Mouse (Mus musculus) intestine, embryonic 16.5 days (tissue): ENCODE data around the gene Mypop. TPM values are rescaled to one million over a fixed set of nuclear protein-coding genes. Genes with fewer than 3 reads are reported as not detected.

Experiments
- ATAC-seq: fragments of 200-750 bp; cut with Nextera tagmentation; 2 replicates; pipeline ENCODE4 v1.8.0; 2017; ENCODE audit warnings: moderate TSS enrichment, moderate library complexity
- H3K27ac ChIP-seq: fragments of 300-500 bp; sonication (generic); 2 replicates; pipeline ENCODE4 v1.5.1; 2014; ENCODE audit warnings: mild to moderate bottlenecking, low read length
- H3K27me3 ChIP-seq: fragments of 300-500 bp; sonication (generic); replicated peaks from 2 replicates; pipeline ENCODE4 v1.6.1; 2014; ENCODE audit warnings: low read length, control low read depth, mixed read lengths; ENCODE audit not compliant: control insufficient read depth, insufficient read depth
- H3K36me3 ChIP-seq: fragments of 300-500 bp; sonication (generic); 2 replicates; pipeline ENCODE4 v1.6.1; 2014; ENCODE audit warnings: low read length, control low read depth; ENCODE audit not compliant: control insufficient read depth, insufficient read depth
- H3K4me1 ChIP-seq: fragments of 300-500 bp; sonication (generic); 2 replicates; pipeline ENCODE4 v1.6.1; 2014; ENCODE audit warnings: low read length, control low read depth, mixed read lengths; ENCODE audit not compliant: control insufficient read depth, insufficient read depth
- H3K4me2 ChIP-seq: fragments of 300-500 bp; sonication (generic); 2 replicates; pipeline ENCODE4 v1.6.1; 2014; ENCODE audit warnings: low read depth, low read length, control low read depth
- H3K4me3 ChIP-seq: fragments of 300-500 bp; sonication (generic); 2 replicates; pipeline ENCODE4 v1.5.1; 2014; ENCODE audit warnings: mild to moderate bottlenecking, low read length
- H3K9ac ChIP-seq: fragments of 300-500 bp; sonication (generic); 2 replicates; pipeline ENCODE4 v1.6.1; 2014; ENCODE audit warnings: low read depth, low read length
- H3K9me3 ChIP-seq: fragments of 300-500 bp; sonication (generic); 2 replicates; pipeline ENCODE4 v1.6.1; 2016; ENCODE audit warnings: low read length, control low read depth; ENCODE audit not compliant: control insufficient read depth
- WGBS: fragments of 180-500 bp; shearing (Covaris S2); extraction: QIAGEN DNeasy Blood & Tissue Kit; methylation state at CpG from one replicate; pipeline ENCODE4 v1.1.7; 2014; 5-methylcytosine and 5-hydroxymethylcytosine counted together
- polyA plus RNA-seq: library from polyadenylated mRNA; unstranded; fragments of >200 nt; fragmentation: Nextera tagmentation; extraction: Ambion mirVana; gene quantifications from 2 replicates; pipeline ENCODE4 v1.2.1, GENCODE M21; 2015

The Mypop gene
- polyA plus RNA-seq, 1 experiment from 2014 or later = 1.7 TPM

DNA sequence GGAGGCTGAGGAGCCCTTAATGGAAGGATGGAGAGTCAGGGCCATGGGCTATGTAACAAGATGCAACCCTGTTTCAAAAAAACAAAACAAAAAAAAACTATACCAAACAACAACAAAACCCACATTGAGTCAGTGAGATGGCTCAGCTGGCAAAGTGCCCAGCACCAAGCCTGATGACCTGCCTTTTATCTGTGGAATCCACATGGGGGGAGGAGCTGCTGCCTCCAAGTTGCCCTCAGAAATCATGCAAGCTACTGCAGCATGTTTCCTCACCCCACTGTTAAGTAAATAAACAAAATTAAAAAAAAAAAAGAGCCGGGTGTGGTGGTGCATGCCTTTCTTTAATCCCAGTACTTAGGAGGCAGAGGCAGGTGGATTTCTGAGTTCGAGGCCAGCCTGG, 4.5 kb upstream of the Mypop start:
- Histone ChIP-seq H3K27me3 (peaks cover 3% of the 10 kb centered on the region), H3K9ac (no peak overlapping the region), H3K27ac (no peak overlapping the region), H3K4me1 (peaks cover 6% of the 10 kb centered on the region), H3K4me2 (no peak overlapping the region), H3K36me3 (no peaks in the 10 kb centered on the region), H3K4me3 (no peak overlapping the region), H3K9me3 (no peaks in the 10 kb centered on the region)
- no peak for ATAC-seq
- 78% methylated on average over 2 of the region's 2 CpGs for WGBS

GRCm38 (mm10) chr7:18987100-18987499, 3.9 kb upstream of the Mypop start, which contains the start of gene Nanos2:
Gene Nanos2 (plus strand): TSS chr7:18987400.
- Histone ChIP-seq H3K27me3 (peaks cover 9% of the 10 kb centered on the region), H3K27ac (no peak within 1 kb of the TSS), H3K9me3 (no peaks in the 10 kb centered on the region), H3K4me2 (no peak within 1 kb of the TSS), H3K36me3 (no peaks in the 10 kb centered on the region), H3K9ac (no peak within 1 kb of the TSS), H3K4me1 (peaks cover 12% of the 10 kb centered on the region), H3K4me3 (no peak within 1 kb of the TSS)
- ATAC-seq = no peak
- 49% methylated on average over 2 of the region's 2 CpGs for WGBS

- no peaks in the 10 kb centered on the region for H3K36me3 ChIP-seq
- 73% methylated on average over 13 of the region's 13 CpGs for WGBS
- no peak for ATAC-seq
- H3K4me1 ChIP-seq = peaks cover 13% of the 10 kb centered on the region
- no peaks in the 10 kb centered on the region for H3K9me3 ChIP-seq
- H3K9ac ChIP-seq = no peak overlapping the region
- H3K27ac ChIP-seq = no peak overlapping the region
- no peak overlapping the region for H3K4me2 ChIP-seq
- H3K4me3 ChIP-seq = no peak overlapping the region
- H3K27me3 ChIP-seq = peaks cover 13% of the 10 kb centered on the region
Measured at GRCm38 (mm10) chr7:18987747-18988146, 3.3 kb upstream of the Mypop start.

DNA sequence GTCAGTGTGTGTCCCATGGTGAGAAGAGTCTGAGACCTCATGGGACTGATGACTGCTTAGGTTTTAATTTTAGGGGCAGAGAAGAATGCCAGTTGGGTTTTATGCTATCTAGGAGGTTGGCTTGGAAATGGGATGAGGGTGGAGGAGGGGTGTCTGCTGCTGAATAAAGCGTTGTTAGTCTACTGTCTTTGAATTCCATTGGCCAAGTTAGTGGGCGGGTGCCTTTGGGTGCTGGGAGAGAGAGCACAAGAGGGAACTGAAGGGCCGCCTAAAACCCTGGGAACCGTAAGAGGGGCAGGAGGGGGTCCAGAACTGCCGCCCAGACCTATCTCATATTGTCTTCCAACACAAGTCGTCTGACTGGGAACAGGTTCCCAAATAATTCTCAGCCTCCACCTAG, 2.3 kb upstream of the Mypop start:
- Histone ChIP-seq H3K9me3 (no peaks in the 10 kb centered on the region), H3K36me3 (no peaks in the 10 kb centered on the region), H3K27me3 (peaks cover 19% of the 10 kb centered on the region), H3K9ac (no peak overlapping the region), H3K4me3 (no peak overlapping the region), H3K27ac (no peak overlapping the region), H3K4me1 (peaks cover 13% of the 10 kb centered on the region), H3K4me2 (no peak overlapping the region)
- no peak for ATAC-seq
- 64% methylated on average over 6 of the region's 6 CpGs for WGBS

DNA sequence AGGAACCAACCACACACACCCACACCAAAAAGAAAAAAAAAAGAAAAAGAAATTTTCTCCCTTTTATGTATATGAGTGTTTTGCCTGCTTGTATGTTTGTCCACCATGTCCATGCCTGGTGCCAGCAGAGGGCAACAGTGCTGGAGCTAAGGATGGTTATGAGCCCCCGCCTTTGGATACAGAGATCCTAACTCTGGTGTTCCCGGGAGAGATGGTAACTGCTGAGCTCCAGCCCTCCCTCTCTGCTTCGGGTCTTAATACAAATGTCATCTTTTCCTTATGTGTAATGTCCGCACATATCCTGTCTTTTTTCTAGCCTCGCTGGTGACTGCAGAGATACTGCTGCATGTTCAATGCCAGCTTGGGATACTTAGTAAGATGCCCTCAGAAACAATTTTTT, 1.1 kb upstream of the Mypop start:
- ATAC-seq = no peak
- H3K9me3 ChIP-seq = no peaks in the 10 kb centered on the region
- 0 out of 2 replicates have a peak overlapping the region, but pooled peaks have one; percentile 57 for H3K27ac ChIP-seq
- peaks cover 13% of the 10 kb centered on the region for H3K4me1 ChIP-seq
- peaks cover 19% of the 10 kb centered on the region for H3K27me3 ChIP-seq
- no peak overlapping the region for H3K9ac ChIP-seq
- WGBS = 11% methylated on average over 5 of the region's 5 CpGs
- H3K36me3 ChIP-seq = no peaks in the 10 kb centered on the region
- peak overlapping the region; percentile 55 for H3K4me3 ChIP-seq
- peak overlapping the region; percentile 88 for H3K4me2 ChIP-seq

DNA sequence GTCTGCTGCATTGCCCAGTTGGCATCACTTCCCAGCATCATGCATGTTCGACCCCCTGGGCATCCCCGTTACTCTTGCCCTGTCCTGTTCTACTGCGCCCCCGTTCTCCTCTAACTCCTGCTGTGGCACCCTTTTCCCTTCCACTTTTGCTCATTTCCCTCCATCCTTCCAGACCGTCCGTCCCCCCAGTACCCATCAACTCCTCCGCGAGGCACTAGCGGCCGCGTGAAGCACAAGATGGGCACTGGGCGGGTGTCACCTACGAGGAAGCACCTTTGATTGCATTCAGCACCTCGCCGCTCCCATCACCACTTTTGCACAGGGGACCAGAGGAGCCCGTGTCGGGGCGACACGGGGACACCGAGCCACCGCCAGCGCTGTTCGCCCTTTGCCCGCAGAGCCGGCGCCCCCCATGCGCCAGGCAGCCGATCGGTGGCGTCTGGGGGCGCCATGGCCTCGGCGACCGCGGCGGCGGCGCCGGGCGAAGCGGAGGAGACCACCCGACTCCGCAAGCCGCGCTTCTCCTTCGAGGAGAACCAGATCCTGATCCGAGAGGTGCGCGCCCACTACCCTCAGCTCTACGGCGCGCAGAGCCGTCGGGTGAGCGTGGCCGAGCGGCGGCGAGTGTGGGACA, 732 bp downstream of the Mypop start:
- H3K27ac ChIP-seq = no peak overlapping the region
- 1% methylated on average over 57 of the region's 59 CpGs for WGBS
- peak overlapping the region; percentile 88 for H3K4me2 ChIP-seq
- peak overlapping the region; percentile 55 for H3K4me3 ChIP-seq
- no peaks in the 10 kb centered on the region for H3K36me3 ChIP-seq
- no peaks in the 10 kb centered on the region for H3K9me3 ChIP-seq
- peak overlapping the region; percentile 65 for H3K9ac ChIP-seq
- H3K4me1 ChIP-seq = peaks cover 13% of the 10 kb centered on the region
- peak; percentile 0; the same call in 1 of the 2 replicates for ATAC-seq
- H3K27me3 ChIP-seq = peaks cover 19% of the 10 kb centered on the region

DNA sequence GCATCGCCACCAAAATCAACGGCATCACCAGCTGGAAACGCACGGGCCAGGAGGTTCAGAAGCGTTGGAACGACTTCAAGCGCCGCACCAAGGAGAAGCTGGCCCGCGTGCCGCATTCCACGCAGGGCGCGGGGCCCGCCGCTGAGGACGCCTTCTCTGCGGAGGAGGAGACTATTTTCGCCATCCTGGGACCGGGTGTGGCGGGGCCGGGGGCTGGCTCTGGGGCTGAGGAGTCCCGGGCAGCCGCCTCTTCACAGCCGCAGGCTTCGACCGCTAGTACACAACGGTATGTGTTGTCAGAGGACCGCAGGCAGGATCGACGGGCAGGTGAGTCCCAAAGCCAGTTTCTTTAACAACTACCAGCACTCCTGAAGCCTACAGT, 1.2 kb downstream of the Mypop start:
- Histone ChIP-seq H3K36me3 (no peaks in the 10 kb centered on the region), H3K9ac (peak overlapping the region; percentile 65), H3K4me2 (peak overlapping the region; percentile 88), H3K4me3 (peak overlapping the region; percentile 55), H3K27ac (no peak overlapping the region), H3K9me3 (no peaks in the 10 kb centered on the region), H3K27me3 (peaks cover 19% of the 10 kb centered on the region), H3K4me1 (peaks cover 13% of the 10 kb centered on the region)
- ATAC-seq = no peak
- whole genome bisulfite sequencing = 2% methylated on average over 31 of the region's 31 CpGs

- 88% methylated on average over 5 of the region's 5 CpGs for WGBS
- H3K36me3 ChIP-seq = no peaks in the 10 kb centered on the region
- H3K4me1 ChIP-seq = peaks cover 13% of the 10 kb centered on the region
- no peak overlapping the region for H3K9ac ChIP-seq
- H3K9me3 ChIP-seq = no peaks in the 10 kb centered on the region
- no peak overlapping the region for H3K27ac ChIP-seq
- H3K27me3 ChIP-seq = peaks cover 19% of the 10 kb centered on the region
- H3K4me3 ChIP-seq = no peak overlapping the region
- no peak overlapping the region for H3K4me2 ChIP-seq
- ATAC-seq = no peak
Measured at GRCm38 (mm10) chr7:18993036-18993435, 2.0 kb downstream of the Mypop start.

- Histone ChIP-seq H3K27me3 (no peaks in the 10 kb centered on the region), H3K4me1 (peaks cover 20% of the 10 kb centered on the region), H3K9me3 (no peaks in the 10 kb centered on the region), H3K36me3 (no peaks in the 10 kb centered on the region), H3K9ac (no peak overlapping the region), H3K27ac (no peak overlapping the region), H3K4me3 (no peak overlapping the region), H3K4me2 (no peak overlapping the region)
- no peak for ATAC-seq
- WGBS = 51% methylated on average over 9 of the region's 9 CpGs
Measured at GRCm38 (mm10) chr7:18998835-18999234, 7.8 kb downstream of the Mypop start.

- 40% methylated on average over 10 of the region's 10 CpGs for WGBS
- Histone ChIP-seq H3K9me3 (no peaks in the 10 kb centered on the region), H3K4me2 (peak overlapping the region; percentile 57), H3K27ac (peak overlapping the region; percentile 31), H3K36me3 (peaks cover 2% of the 10 kb centered on the region), H3K9ac (peak overlapping the region; percentile 68), H3K4me3 (peak overlapping the region; percentile 44), H3K27me3 (no peaks in the 10 kb centered on the region), H3K4me1 (peaks cover 30% of the 10 kb centered on the region)
- ATAC-seq = no peak
Measured at GRCm38 (mm10) chr7:19000421-19000820, 9.4 kb downstream of the Mypop start.
